ENCODE assay signal across 8 mouse cellular contexts in the genomic region with DNA sequence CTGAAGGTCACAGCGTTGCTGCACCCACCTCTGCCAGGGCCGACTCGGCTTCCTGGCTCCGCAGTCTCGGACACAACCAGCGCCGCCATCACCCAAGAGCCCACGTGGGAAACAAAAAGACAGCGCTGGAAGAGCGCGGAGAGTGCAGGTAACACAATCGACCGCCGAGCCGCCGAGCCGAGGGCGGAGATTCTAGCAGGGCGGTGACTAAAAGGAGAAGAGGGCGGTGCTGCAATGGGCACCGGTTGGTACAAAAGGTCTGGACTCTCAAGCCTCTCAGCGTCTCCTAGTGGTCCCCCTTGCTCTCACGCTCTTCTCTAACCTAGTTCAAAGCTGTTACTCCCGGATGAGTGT. TPM values are rescaled to one million over a fixed set of nuclear protein-coding genes. Genes with fewer than 3 reads are reported as not detected.
DNase-seq lines count a peak whose midpoint lies in the region; ATAC-seq lines count a peak whose summit lies in the region.

No protein-coding gene starts in this region.

- WGBS in limb, embryonic 13.5 days, result 2% methylated on average over 24 of the region's 24 CpGs
- WGBS in midbrain, embryonic 14.5 days, result under 1% methylated on average over 24 of the region's 24 CpGs

- peaks cover 46% of the 10 kb centered on the region for H3K4me1 ChIP-seq in limb, embryonic 13.5 days
- H3K4me1 ChIP-seq in midbrain, embryonic 14.5 days (ENCODE audit: control insufficient read depth, insufficient read depth, low read length), result peaks cover 40% of the 10 kb centered on the region

- peak overlapping the region; percentile 65 for H3K4me3 ChIP-seq in limb, embryonic 13.5 days
- H3K4me3 ChIP-seq in midbrain, embryonic 14.5 days (replicated peaks; ENCODE audit: low read depth, low read length), result peak overlapping the region; percentile 74

- intact Hi-C loops in gastrocnemius, postnatal 14 days (cut with DNase I; ENCODE audit: low total_unique reads), result loop anchor here (5.0 kb wide), 2 partner anchors 42 to 102 kb away; no protein-coding TSS in a partner anchor

- peak; percentile 81 for ATAC-seq in inflammation-experienced regulatory T-cells, adult 6 months
- peak; percentile 80 for ATAC-seq in limb, embryonic 13.5 days (ENCODE audit: low FRiP score, low read depth)
- peak; percentile 73 for ATAC-seq in midbrain, embryonic 14.5 days (ENCODE audit: low FRiP score, low TSS enrichment)

- no peak overlapping the region for H3K27ac ChIP-seq in limb, embryonic 13.5 days
- peak overlapping the region; percentile 21 for H3K27ac ChIP-seq in midbrain, embryonic 14.5 days (replicated peaks; ENCODE audit: low read depth, low read length)

- peak overlapping the region; percentile 77 for H3K9ac ChIP-seq in limb, embryonic 13.5 days
- H3K9ac ChIP-seq in midbrain, embryonic 14.5 days (replicated peaks; ENCODE audit: low read length), result peak overlapping the region; percentile 61

- peak; percentile 81 for DNase-seq in layer of hippocampus, adult 11-12 months (ENCODE audit: low spot score)
- DNase-seq in layer of hippocampus, adult 9-10 months (ENCODE audit: low spot score), result no peak
- peak; percentile 96 for DNase-seq in embryo, embryonic 10 days (ENCODE audit: low spot score)
- peak; percentile 83 for DNase-seq in gastrocnemius, postnatal 14 days
- DNase-seq in midbrain, embryonic 14.5 days, result peak; percentile 94
- peak; percentile 79 to 80 for DNase-seq in spleen, adult 18-20 months

- peaks cover 5% of the 10 kb centered on the region; the same call in 1 of the 2 replicates for H3K36me3 ChIP-seq in limb, embryonic 13.5 days
- no peaks in the 10 kb centered on the region for H3K36me3 ChIP-seq in midbrain, embryonic 14.5 days (ENCODE audit: control insufficient read depth, insufficient read depth, low read length)

- H3K27me3 ChIP-seq in limb, embryonic 13.5 days, result peaks cover 40% of the 10 kb centered on the region
- H3K27me3 ChIP-seq in midbrain, embryonic 14.5 days (ENCODE audit: control insufficient read depth, insufficient read depth, low read length), result peaks cover 14% of the 10 kb centered on the region; the same call in 1 of the 2 replicates

- H3K4me2 ChIP-seq in limb, embryonic 13.5 days (replicated peaks), result peak overlapping the region; percentile 80
- H3K4me2 ChIP-seq in midbrain, embryonic 14.5 days (ENCODE audit: low read length), result peak overlapping the region; percentile 68

- no peaks in the 10 kb centered on the region for H3K9me3 ChIP-seq in limb, embryonic 13.5 days
- no peaks in the 10 kb centered on the region for H3K9me3 ChIP-seq in midbrain, embryonic 14.5 days (ENCODE audit: control insufficient read depth, low read length)

RNA-seq across cellular contexts. Expression of a gene that starts 0.7 kb away (rescaled TPM):
- 1 to 10 TPM; 6.6 to 6.9 TPM for total RNA-seq in gastrocnemius, postnatal 14 days (2021)
- polyA plus RNA-seq in inflammation-experienced regulatory T-cells, adult 6 months (2017; shearing (Covaris generic)), result 10 to 100 TPM in 2 of 3 experiments, 1 to 10 TPM in 1; 4.0 to 15.3 (median 11.7) TPM
- polyA plus RNA-seq in limb, embryonic 13.5 days (2015; fragmentation: Nextera tagmentation; extraction: Ambion mirVana), result 23.9 and 24.9 TPM in 2 replicates
- polyA plus RNA-seq in midbrain, embryonic 14.5 days (2014; fragmentation: Nextera tagmentation; extraction: Ambion mirVana), result 13.7 and 14.8 TPM in 2 replicates

RNA-seq across cellular contexts. Expression of a gene that starts 3.2 kb away (rescaled TPM):
- total RNA-seq in gastrocnemius, postnatal 14 days (2021), result 1 to 10 TPM; 2.1 to 3.0 TPM
- polyA plus RNA-seq in inflammation-experienced regulatory T-cells, adult 6 months (2017; shearing (Covaris generic)), result 1 to 10 TPM; 1.3 to 2.5 (median 2.2) TPM
- polyA plus RNA-seq in limb, embryonic 13.5 days (2015; fragmentation: Nextera tagmentation; extraction: Ambion mirVana), result 2.3 and 3.1 TPM in 2 replicates
- 16.5 and 17.4 TPM in 2 replicates for polyA plus RNA-seq in midbrain, embryonic 14.5 days (2014; fragmentation: Nextera tagmentation; extraction: Ambion mirVana)

RNA-seq across cellular contexts. Expression of a gene that starts 11.7 kb away (rescaled TPM):
- 1 to 10 TPM; 3.6 to 4.1 TPM for total RNA-seq in gastrocnemius, postnatal 14 days (2021)
- polyA plus RNA-seq in inflammation-experienced regulatory T-cells, adult 6 months (2017; shearing (Covaris generic)), result 10 to 100 TPM; 27.9 to 36.4 (median 32.7) TPM
- polyA plus RNA-seq in limb, embryonic 13.5 days (2015; fragmentation: Nextera tagmentation; extraction: Ambion mirVana), result 27.8 and 29.5 TPM in 2 replicates
- 15.4 and 20.2 TPM in 2 replicates for polyA plus RNA-seq in midbrain, embryonic 14.5 days (2014; fragmentation: Nextera tagmentation; extraction: Ambion mirVana)

RNA-seq across cellular contexts. Expression of a gene that starts 21.0 kb away (rescaled TPM):
- total RNA-seq in gastrocnemius, postnatal 14 days (2021), result 10 to 100 TPM; 12.3 to 18.9 TPM
- under 1 TPM; 0.21 to 0.50 (median 0.38) TPM for polyA plus RNA-seq in inflammation-experienced regulatory T-cells, adult 6 months (2017; shearing (Covaris generic))
- 28.2 and 29.3 TPM in 2 replicates for polyA plus RNA-seq in limb, embryonic 13.5 days (2015; fragmentation: Nextera tagmentation; extraction: Ambion mirVana)
- polyA plus RNA-seq in midbrain, embryonic 14.5 days (2014; fragmentation: Nextera tagmentation; extraction: Ambion mirVana), result 0.66 and 0.92 TPM in 2 replicates
